Comparison of ENCODE assay signal across 25 mouse cellular contexts in genomic region chr13:95604288-95604687, GRCm38 (mm10). TPM values are rescaled to one million over a fixed set of nuclear protein-coding genes. Genes with fewer than 3 reads are reported as not detected.
DNase-seq lines count a peak whose midpoint lies in the region; ATAC-seq and TF ChIP-seq lines count a peak whose summit lies in the region.
"Had no signal": no experiment of that assay in that cellular context is flagged by ENCODE, and none has a peak within 500 bp of the region (broad histone marks: within the 10 kb centered on the region; RNA-seq: fewer than 3 reads in every experiment).

No protein-coding gene starts in this region.

- no peaks in the 10 kb centered on the region for H3K9me3 ChIP-seq in embryonic facial prominence, embryonic 11.5 days (replicated peaks; ENCODE audit: control insufficient read depth, low read length)
- no peaks in the 10 kb centered on the region for H3K9me3 ChIP-seq in embryonic facial prominence, embryonic 10.5 days
- H3K9me3 ChIP-seq in megakaryocyte, embryonic 14.5 days: no peaks in the 10 kb centered on the region
- H3K9me3 ChIP-seq in ES-E14 (ENCODE audit: control insufficient read depth, insufficient read depth, low read depth, low read length): no peaks in the 10 kb centered on the region
- H3K9me3 ChIP-seq: forebrain, embryonic 10.5 days; forebrain, embryonic 13.5 days; heart, embryonic 12.5 days; heart, embryonic 15.5 days; hindbrain, embryonic 10.5 days; hindbrain, embryonic 13.5 days; intestine, embryonic 15.5 days had no signal

- H3K27me3 ChIP-seq in embryonic facial prominence, embryonic 11.5 days (ENCODE audit: control insufficient read depth, insufficient read depth, low read length): no peaks in the 10 kb centered on the region
- no peaks in the 10 kb centered on the region for H3K27me3 ChIP-seq in embryonic facial prominence, embryonic 10.5 days (replicated peaks; ENCODE audit: low read depth, poor library complexity, severe bottlenecking)
- H3K27me3 ChIP-seq in megakaryocyte, embryonic 14.5 days (replicated peaks): no peaks in the 10 kb centered on the region
- H3K27me3 ChIP-seq: forebrain, embryonic 13.5 days; heart, embryonic 12.5 days; heart, embryonic 15.5 days; hindbrain, embryonic 13.5 days; intestine, embryonic 15.5 days had no signal

- DNase-seq in embryonic facial prominence, embryonic 11.5 days (ENCODE audit: low spot score): no peak
- no peak for DNase-seq in embryonic facial prominence, embryonic 10.5 days (ENCODE audit: low spot score)
- no peak for DNase-seq in ES-E14 (ENCODE audit: low read depth, low spot score)
- DNase-seq in adrenal gland, postnatal 4 days (ENCODE audit: low spot score in 2 of 2): no peak
- no peak for DNase-seq in left cerebral cortex, adult 9 months (ENCODE audit: low spot score in 2 of 2)
- DNase-seq: adrenal gland, adult 2 months; adrenal gland, postnatal 36 days; cerebellum, adult 11 months; cerebellum, adult 2 months; cerebellum, adult 9-11 months; cerebellum, postnatal 25 days; gastrocnemius, postnatal 36 days; heart, postnatal 10 days; heart, postnatal 36 days; kidney, adult 11 months had no signal

- 98% methylated on average over 25 of the region's 25 CpGs for WGBS in embryonic facial prominence, embryonic 11.5 days
- 98% methylated on average over 25 of the region's 25 CpGs for WGBS in embryonic facial prominence, embryonic 10.5 days

- no peaks in the 10 kb centered on the region for H3K4me1 ChIP-seq in embryonic facial prominence, embryonic 11.5 days (ENCODE audit: control insufficient read depth, insufficient read depth, low read length)
- no peaks in the 10 kb centered on the region for H3K4me1 ChIP-seq in embryonic facial prominence, embryonic 10.5 days
- peaks cover 86% of the 10 kb centered on the region for H3K4me1 ChIP-seq in megakaryocyte, embryonic 14.5 days
- H3K4me1 ChIP-seq in ES-E14 (ENCODE audit: control insufficient read depth in 2 of 2, insufficient read depth in 2 of 2, low read length in 2 of 2, poor library complexity in 1 of 2): peaks cover 2 to 7% of the 10 kb centered on the region in 2 experiments; a peak in 2 of 4 replicates
- H3K4me1 ChIP-seq: forebrain, embryonic 13.5 days; hindbrain, embryonic 13.5 days; intestine, embryonic 15.5 days had no signal

- in situ Hi-C loops in ES-E14 (cut with MboI; ENCODE audit: low sequenced_read_pairs in 2 of 2, unreplicated experiment in 2 of 2): no loop called here

- no peak overlapping the region for H3K4me3 ChIP-seq in embryonic facial prominence, embryonic 11.5 days (ENCODE audit: low read depth, low read length)
- H3K4me3 ChIP-seq in embryonic facial prominence, embryonic 10.5 days: no peak overlapping the region
- H3K4me3 ChIP-seq in megakaryocyte, embryonic 14.5 days (replicated peaks): peak overlapping the region; percentile 8
- peak overlapping the region; percentile 28 to 41 for H3K4me3 ChIP-seq in ES-E14 (ENCODE audit: insufficient read depth in 1 of 2, low read depth in 1 of 2, low read length in 2 of 2, poor library complexity in 1 of 2, severe bottlenecking in 1 of 2)
- H3K4me3 ChIP-seq: forebrain, embryonic 10.5 days; forebrain, embryonic 13.5 days; heart, embryonic 12.5 days; heart, embryonic 15.5 days; hindbrain, embryonic 10.5 days; hindbrain, embryonic 13.5 days; intestine, embryonic 15.5 days had no signal

- no peak overlapping the region for H3K27ac ChIP-seq in embryonic facial prominence, embryonic 11.5 days (replicated peaks; ENCODE audit: low read depth, low read length)
- no peak overlapping the region for H3K27ac ChIP-seq in embryonic facial prominence, embryonic 10.5 days (replicated peaks)
- H3K27ac ChIP-seq in ES-E14 (ENCODE audit: insufficient read depth, low read depth, low read length, poor library complexity, severe bottlenecking): no peak overlapping the region
- H3K27ac ChIP-seq: forebrain, embryonic 10.5 days; heart, embryonic 15.5 days; hindbrain, embryonic 10.5 days; hindbrain, embryonic 13.5 days; intestine, embryonic 15.5 days had no signal

- no peak overlapping the region for H3K4me2 ChIP-seq in embryonic facial prominence, embryonic 11.5 days (ENCODE audit: low read depth, low read length)
- H3K4me2 ChIP-seq: forebrain, embryonic 13.5 days; heart, embryonic 12.5 days; heart, embryonic 15.5 days; hindbrain, embryonic 13.5 days; intestine, embryonic 15.5 days had no signal

- peaks cover 16% of the 10 kb centered on the region for H3K36me3 ChIP-seq in embryonic facial prominence, embryonic 11.5 days (replicated peaks; ENCODE audit: control insufficient read depth, insufficient read depth, low read depth, low read length)
- H3K36me3 ChIP-seq in embryonic facial prominence, embryonic 10.5 days (replicated peaks): peaks cover 87% of the 10 kb centered on the region
- peaks cover 92% of the 10 kb centered on the region for H3K36me3 ChIP-seq in megakaryocyte, embryonic 14.5 days (replicated peaks; ENCODE audit: low read length)
- H3K36me3 ChIP-seq in ES-E14 (ENCODE audit: control insufficient read depth, insufficient read depth, low read length, poor library complexity, severe bottlenecking): peaks cover 13% of the 10 kb centered on the region; the same call in 1 of the 2 replicates

- H3K9ac ChIP-seq in embryonic facial prominence, embryonic 11.5 days (replicated peaks; ENCODE audit: low read length): no peak overlapping the region
- H3K9ac ChIP-seq in ES-E14 (ENCODE audit: insufficient read depth, low read depth, low read length, poor library complexity, severe bottlenecking): peak overlapping the region; percentile 40; the same call in 1 of the 2 replicates
- H3K9ac ChIP-seq: forebrain, embryonic 13.5 days; heart, embryonic 12.5 days; heart, embryonic 15.5 days; hindbrain, embryonic 13.5 days; intestine, embryonic 15.5 days had no signal

- 0 out of 2 replicates have a peak, but pooled peaks have one; percentile 34 for ATAC-seq in embryonic facial prominence, embryonic 11.5 days (replicated peaks; ENCODE audit: insufficient number of reproducible peaks, low FRiP score, low TSS enrichment, low read depth)
- ATAC-seq in megakaryocyte, adult 5-6 weeks (ENCODE audit: poor library complexity, severe bottlenecking): no peak
- ATAC-seq: forebrain, embryonic 13.5 days; hindbrain, embryonic 16.5 days; intestine, embryonic 15.5 days had no signal

TF ChIP-seq in ES-E14, 5 proteins besides CTCF, POLR2A, EP300 and RAD21:
- TF ChIP-seq HCFC1 (IDR thresholded peaks at IDR 0.05; ENCODE audit: borderline replicate concordance, insufficient read depth, low read length) (no peak), CHD2 (IDR thresholded peaks at IDR 0.05; ENCODE audit: low read depth, low read length) (no peak), ZNF384 (IDR thresholded peaks at IDR 0.05; ENCODE audit: low read depth, low read length) (no peak), ZC3H11A (IDR thresholded peaks at IDR 0.05; ENCODE audit: borderline replicate concordance, low read depth, low read length) (no peak), MAFK (IDR thresholded peaks at IDR 0.05; ENCODE audit: insufficient read depth, low read depth, low read length) (no peak)

RNA-seq across cellular contexts. Expression of gene F2r, which starts 14.0 kb away (rescaled TPM):
- polyA plus RNA-seq in embryonic facial prominence, embryonic 11.5 days (2014; fragmentation: Nextera tagmentation; extraction: Ambion mirVana): 133 and 144 TPM in 2 replicates
- 120 and 127 TPM in 2 replicates for polyA plus RNA-seq in embryonic facial prominence, embryonic 10.5 days (2016; fragmentation: Nextera tagmentation; extraction: Ambion mirVana)
- polyA plus RNA-seq in megakaryocyte, embryonic 14.5 days (2012; ENCODE audit: insufficient read depth, low replicate concordance): 53.3 and 84.2 TPM in 2 replicates
- total RNA-seq in megakaryocyte, adult 5-6 weeks (2015): 1.1 and 2.1 TPM in 2 replicates
- total RNA-seq in megakaryocyte, adult 5-6 weeks (2017): 0.65 and 1.9 TPM in 2 replicates
- 94.1 and 113 TPM in 2 replicates for total RNA-seq in ES-E14 (2012; rRNA removed)
- total RNA-seq in adrenal gland, postnatal 4 days (2021): 100 to 1,000 TPM; 103 to 110 TPM

Comparison
In these comparisons a context has a peak if more than half of its experiments do, and no peak if none do; other contexts are left out.
1. H3K4me3 ChIP-seq: peak in megakaryocyte, embryonic 14.5 days (single experiment) and ES-E14 (2 of 2); none in embryonic facial prominence, embryonic 11.5 days (single experiment) and embryonic facial prominence, embryonic 10.5 days (single experiment).
2. RNA of gene F2r, which starts 14.0 kb away (total RNA-seq): 94.1 to 113 TPM in ES-E14 and 103 to 110 TPM in adrenal gland, postnatal 4 days; 0.65 to 2.1 TPM in megakaryocyte, adult 5-6 weeks; every median in the first group is over 10 times any median in the second.